Mouse (Mus musculus): ENCODE results near the gene Il1a. TPM values are rescaled to one million over a fixed set of nuclear protein-coding genes. Genes with fewer than 3 reads are reported as not detected.

Il1a gene
- total and polyA plus RNA-seq, 3 experiments = 0.04 to 0.17 (median 0.13) TPM

DNA sequence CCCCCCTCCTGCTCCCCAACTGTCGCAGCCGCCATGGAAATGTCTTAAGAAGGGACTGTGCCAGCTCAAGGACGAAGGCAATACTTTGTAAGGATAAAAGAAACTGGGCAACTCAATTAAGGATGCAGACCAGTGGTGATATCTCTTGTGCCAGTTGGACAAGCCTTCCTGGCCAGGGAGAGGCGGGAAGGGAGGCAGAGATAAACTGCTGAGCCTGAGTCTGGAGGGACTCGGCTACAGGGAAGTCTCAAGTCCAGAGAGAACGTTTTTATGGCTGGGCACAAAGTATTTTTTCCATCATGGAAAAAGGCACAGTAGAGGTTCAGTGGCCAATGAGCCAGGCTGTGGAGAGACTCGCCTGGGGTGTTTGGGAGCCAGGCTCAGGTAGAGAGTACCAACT is 20.3 kb upstream of the Il1a start:
- dilution Hi-C loops (cut with MboI; ENCODE audit: extremely low pct_ligation_motif_present, extremely low pct_unique_long_range_greater_than_20kb, low sequenced_read_pairs) = no loop called here
- Histone ChIP-seq H3K36me3 (replicated peaks in 1 of 2; ENCODE audit: control insufficient read depth in 1 of 2, insufficient read depth in 1 of 2, low read length in 1 of 2) (no peaks in the 10 kb centered on the region), H3K79me2 (replicated peaks; ENCODE audit: control insufficient read depth, extremely low read depth, insufficient read depth, poor library complexity, severe bottlenecking) (no peaks in the 10 kb centered on the region), H3K9ac (ENCODE audit: insufficient read depth, low read depth) (no peak overlapping the region), H3K9me3 (replicated peaks; ENCODE audit: low read length) (peaks cover 4% of the 10 kb centered on the region), H3K27me3 (replicated peaks) (no peaks in the 10 kb centered on the region), H3K4me2 (ENCODE audit: insufficient read depth, low read depth, poor library complexity, severe bottlenecking) (no peak overlapping the region), H3K4me3 (replicated peaks in 1 of 3; ENCODE audit: low read depth in 2 of 3, low read length in 2 of 3, poor library complexity in 1 of 3) (no peak overlapping the region), H3K27ac (ENCODE audit: insufficient read depth, low read depth) (no peak overlapping the region), H3K4me1 (ENCODE audit: control insufficient read depth in 1 of 2, insufficient read depth in 2 of 2) (peaks cover 6 to 27% of the 10 kb centered on the region in 2 experiments; a peak in 3 of 4 replicates)
- TF ChIP-seq MAFK (IDR thresholded peaks at IDR 0.05; ENCODE audit: insufficient replicate concordance, low read length) (no peak), ELF1 (IDR thresholded peaks at IDR 0.05; ENCODE audit: low read depth, low read length) (no peak), RCOR1 (conservative IDR thresholded peaks at IDR 0.05; ENCODE audit: low read depth, low read length) (no peak), CHD2 (IDR thresholded peaks at IDR 0.05; ENCODE audit: low read length) (no peak), JUND (conservative IDR thresholded peaks at IDR 0.05; ENCODE audit: low read depth, low read length) (no peak), TBP (conservative IDR thresholded peaks at IDR 0.05; ENCODE audit: low read depth, low read length) (no peak), RAD21 (IDR thresholded peaks at IDR 0.05; ENCODE audit: low read depth, low read length) (no peak)
- in situ Hi-C loops (cut with MboI; ENCODE audit: low pct_ligation_motif_present, low pct_unique_long_range_greater_than_20kb, low sequenced_read_pairs) = no loop called here
- DNase-seq (ENCODE audit: extremely low read depth) = no peak

DNA sequence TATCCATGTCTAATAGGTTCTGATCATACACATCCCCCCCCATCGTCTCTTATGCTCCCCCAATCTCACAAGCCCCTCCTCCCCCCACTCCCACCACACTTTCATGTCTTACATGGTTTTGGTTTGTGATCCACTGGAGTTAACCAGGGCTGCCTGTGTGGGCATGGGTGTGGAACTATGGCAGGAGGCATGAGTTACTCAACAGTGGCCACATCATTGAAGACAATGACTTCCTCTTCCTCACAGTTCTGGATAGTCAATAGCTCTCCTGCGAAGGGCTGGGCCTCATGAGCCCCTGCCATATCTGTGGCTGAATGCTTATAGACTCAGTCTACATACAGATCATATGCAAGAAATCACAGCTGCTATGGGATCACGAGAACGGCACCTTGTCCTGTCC is 18.5 kb upstream of the Il1a start:
- dilution Hi-C loops (cut with MboI; ENCODE audit: extremely low pct_ligation_motif_present, extremely low pct_unique_long_range_greater_than_20kb, low sequenced_read_pairs) = no loop called here
- Histone ChIP-seq H3K9me3 (replicated peaks; ENCODE audit: low read length) (peaks cover 4% of the 10 kb centered on the region), H3K4me3 (replicated peaks in 1 of 3; ENCODE audit: low read depth in 2 of 3, low read length in 2 of 3, poor library complexity in 1 of 3) (no peak overlapping the region), H3K27me3 (replicated peaks) (no peaks in the 10 kb centered on the region), H3K79me2 (replicated peaks; ENCODE audit: control insufficient read depth, extremely low read depth, insufficient read depth, poor library complexity, severe bottlenecking) (no peaks in the 10 kb centered on the region), H3K36me3 (replicated peaks in 1 of 2; ENCODE audit: control insufficient read depth in 1 of 2, insufficient read depth in 1 of 2, low read length in 1 of 2) (no peaks in the 10 kb centered on the region), H3K4me1 (ENCODE audit: control insufficient read depth in 1 of 2, insufficient read depth in 2 of 2) (peaks cover 6 to 23% of the 10 kb centered on the region in 2 experiments; a peak in 3 of 4 replicates), H3K27ac (ENCODE audit: insufficient read depth, low read depth) (no peak overlapping the region), H3K4me2 (ENCODE audit: insufficient read depth, low read depth, poor library complexity, severe bottlenecking) (no peak overlapping the region), H3K9ac (ENCODE audit: insufficient read depth, low read depth) (no peak overlapping the region)
- no peak for DNase-seq (ENCODE audit: extremely low read depth)
- TF ChIP-seq E2F4 (IDR thresholded peaks at IDR 0.05; ENCODE audit: insufficient replicate concordance, low read depth, low read length) (no peak), IRF4 (IDR thresholded peaks at IDR 0.05; ENCODE audit: low read depth, low read length) (no peak), USF2 (conservative IDR thresholded peaks at IDR 0.05; ENCODE audit: low read depth, low read length) (no peak), UBTF (IDR thresholded peaks at IDR 0.05; ENCODE audit: low read depth, low read length) (no peak), HCFC1 (IDR thresholded peaks at IDR 0.05; ENCODE audit: low read depth, low read length) (no peak), MAX (IDR thresholded peaks at IDR 0.05; ENCODE audit: low read length) (no peak), BHLHE40 (IDR thresholded peaks at IDR 0.05; ENCODE audit: low read depth, low read length) (no peak), ZMIZ1 (IDR thresholded peaks at IDR 0.05; ENCODE audit: low read depth, low read length) (no peak)
- in situ Hi-C loops (cut with MboI; ENCODE audit: low pct_ligation_motif_present, low pct_unique_long_range_greater_than_20kb, low sequenced_read_pairs) = no loop called here
